Mouse (Mus musculus): ENCODE results near the gene Smg7.

DNA sequence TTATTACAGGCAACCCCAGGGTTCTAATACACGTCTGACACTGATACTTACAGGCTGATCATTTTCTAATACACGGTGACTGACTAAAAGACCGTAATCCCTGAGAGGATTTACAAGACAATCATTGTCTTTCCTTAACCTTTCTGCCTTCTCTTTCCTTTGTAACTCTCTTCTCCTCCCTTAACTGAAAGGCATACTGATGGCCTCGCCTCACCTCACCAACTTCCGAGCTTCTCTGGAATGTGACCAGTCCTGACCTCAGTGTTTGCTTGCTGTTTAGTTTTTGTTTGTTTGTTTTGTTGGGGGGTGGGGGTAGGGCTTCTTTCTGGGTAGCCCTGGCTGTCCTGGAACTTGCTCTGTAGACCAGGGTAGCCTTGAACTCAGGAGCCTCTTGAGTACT is 13.3 kb upstream of the Smg7 start:
- TF ChIP-seq CTCF (IDR thresholded peaks at IDR 0.05; ENCODE audit: insufficient read depth, low read depth, low read length) (no peak), POLR2A (IDR thresholded peaks at IDR 0.05; ENCODE audit: insufficient read depth, low read depth, low read length) (no peak)

All from olfactory bulb, adult 2 months (tissue).